Mouse (Mus musculus): Measurements from ENCODE around the gene Plpp4.
A peak's percentile ranks its signal among the peaks of the same experiment; 100 is the strongest.

Plpp4 gene

DNA sequence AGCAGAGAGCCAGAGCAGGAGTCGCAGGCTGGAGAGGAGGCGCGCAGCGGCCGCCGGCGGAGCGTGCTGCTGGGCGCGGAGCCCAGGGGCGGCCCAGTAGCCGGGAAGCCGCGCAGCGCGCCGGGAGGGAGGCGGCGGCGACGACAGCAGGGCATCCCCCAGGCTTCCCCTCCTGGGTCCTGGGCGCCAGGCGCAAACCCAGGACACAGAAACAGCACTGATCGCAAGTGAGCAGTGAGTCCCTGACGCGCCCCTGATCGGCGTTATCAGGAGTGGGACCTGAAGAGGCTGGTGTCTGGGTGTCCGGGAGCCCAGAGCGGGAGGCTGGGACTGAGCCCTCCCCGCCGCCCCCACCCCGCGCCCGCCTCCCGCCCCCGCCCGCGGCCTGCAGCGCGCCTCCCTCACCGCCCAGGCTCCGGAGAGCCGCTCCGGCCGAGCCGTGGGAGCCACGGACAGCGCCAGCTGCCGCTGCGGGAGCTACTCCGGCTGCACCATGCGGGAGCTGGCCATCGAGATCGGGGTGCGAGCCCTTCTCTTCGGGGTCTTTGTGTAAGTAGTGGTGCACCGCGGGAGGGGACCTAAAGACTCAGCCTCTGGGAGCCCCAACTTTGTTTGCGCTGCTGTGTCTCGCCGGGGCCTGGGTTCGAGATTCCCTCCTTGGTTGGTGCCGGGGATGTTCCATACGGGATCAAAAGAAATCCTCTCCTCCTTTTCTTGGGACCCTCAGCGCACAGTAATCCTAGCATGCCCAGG, at the start of gene Plpp4:
Gene Plpp4 (plus strand): TSS at position 411 of the 753 bp plus-strand sequence.
- DNase-seq (ENCODE audit: low read depth, low spot score), result peak; percentile 46

DNA sequence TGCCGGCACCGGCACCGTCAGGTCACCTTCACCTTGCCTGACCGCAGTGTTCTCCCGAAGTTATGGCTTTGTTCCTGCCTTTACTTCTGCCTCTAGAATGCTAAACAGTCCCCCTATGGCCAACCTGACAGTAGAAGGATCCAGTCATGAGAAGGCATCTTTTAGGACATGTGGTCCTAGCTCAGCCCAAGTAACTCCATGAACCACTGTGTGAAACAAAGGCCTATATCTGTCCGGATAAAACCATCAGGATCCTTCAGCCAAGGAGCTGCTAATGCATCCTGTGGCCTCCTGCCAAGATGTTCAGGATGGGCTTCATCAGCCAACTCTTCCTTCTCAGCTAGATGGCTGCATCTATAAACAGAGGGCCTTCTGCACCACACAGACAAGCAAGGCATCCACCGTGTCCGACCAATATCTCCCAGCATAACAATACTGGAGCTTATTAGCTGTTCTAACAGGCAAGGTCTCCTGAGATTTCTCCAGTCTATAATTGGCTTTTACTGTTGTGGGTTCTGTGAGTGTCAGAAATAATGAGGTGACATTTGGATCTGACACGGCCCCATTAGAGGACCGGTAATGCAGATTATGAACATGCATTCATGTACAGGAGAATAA, 40.8 kb upstream of the Plpp4 start:
- DNase-seq (ENCODE audit: low read depth, low spot score), result no peak

DNA sequence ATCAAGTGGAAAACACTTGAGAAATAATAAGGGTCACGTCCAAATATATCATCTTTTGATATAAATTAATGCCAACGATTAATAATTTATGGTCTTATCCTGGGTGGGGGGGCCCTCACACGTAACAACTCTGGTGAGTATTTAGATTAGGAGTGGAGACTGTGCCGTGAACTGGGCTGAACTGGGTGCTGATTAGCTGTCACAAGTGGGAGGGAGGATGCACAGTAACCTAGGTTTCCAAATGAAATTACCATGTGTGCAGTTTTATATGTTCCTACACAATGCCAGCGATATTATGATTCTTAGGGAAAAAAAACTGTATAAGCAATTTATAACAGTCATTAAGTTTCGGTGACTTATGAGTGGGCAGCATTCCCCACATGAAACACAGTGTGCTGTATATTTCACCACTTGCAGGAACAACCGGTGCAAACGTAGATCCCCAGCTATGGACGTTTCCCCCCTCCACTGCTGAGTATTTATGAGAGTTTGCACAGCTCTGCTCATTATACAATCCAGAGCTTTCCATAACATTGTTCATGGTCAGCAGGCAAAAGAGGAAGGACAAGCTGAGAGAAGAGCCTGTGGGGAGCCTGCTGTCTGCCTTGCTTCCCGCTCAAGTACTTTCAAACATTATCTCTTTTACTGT, 40.2 kb upstream of the Plpp4 start:
- DNase-seq (ENCODE audit: low read depth, low spot score), result no peak

DNA sequence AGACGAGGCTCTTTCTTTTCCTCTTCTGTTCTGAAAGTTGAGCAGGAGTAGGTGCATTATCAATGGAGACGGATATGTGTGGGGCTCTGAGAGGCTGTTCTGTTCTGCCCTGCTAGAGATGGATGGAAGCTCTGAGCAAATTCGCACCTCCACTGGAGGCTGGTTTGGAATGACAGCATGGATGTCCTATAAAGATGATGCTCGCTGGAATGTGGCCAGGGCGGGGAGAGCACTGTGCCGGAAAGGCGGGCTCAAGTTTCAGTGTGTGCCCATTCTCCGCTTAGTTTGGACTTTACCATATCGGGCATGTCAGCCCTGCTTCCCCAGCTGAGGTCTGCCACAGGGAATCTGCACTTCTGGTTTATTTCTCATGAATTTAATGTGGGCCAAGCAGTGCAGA, 35.9 kb upstream of the Plpp4 start:
- DNase-seq (ENCODE audit: low read depth, low spot score), result no peak

DNA sequence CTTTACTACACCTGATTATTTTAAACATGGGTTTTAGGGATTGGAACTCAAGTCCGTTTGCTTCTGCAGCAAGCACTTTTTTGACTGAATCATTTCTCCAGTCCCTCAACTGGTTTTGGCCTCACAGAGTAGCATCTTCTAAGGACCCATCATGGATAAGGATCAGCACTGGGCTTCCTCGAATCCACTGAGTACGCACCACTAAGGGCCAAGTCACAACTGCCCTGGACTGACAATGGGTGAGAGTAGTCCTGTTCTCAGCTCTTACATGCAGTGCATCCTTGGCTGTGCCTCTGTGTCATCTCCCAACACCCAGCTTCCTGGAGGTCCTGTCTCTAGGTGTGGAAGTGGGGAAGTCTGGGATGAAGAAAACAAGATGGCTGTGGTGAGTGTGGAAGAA, 35.2 kb upstream of the Plpp4 start:
- no peak for DNase-seq (ENCODE audit: low read depth, low spot score)

DNA sequence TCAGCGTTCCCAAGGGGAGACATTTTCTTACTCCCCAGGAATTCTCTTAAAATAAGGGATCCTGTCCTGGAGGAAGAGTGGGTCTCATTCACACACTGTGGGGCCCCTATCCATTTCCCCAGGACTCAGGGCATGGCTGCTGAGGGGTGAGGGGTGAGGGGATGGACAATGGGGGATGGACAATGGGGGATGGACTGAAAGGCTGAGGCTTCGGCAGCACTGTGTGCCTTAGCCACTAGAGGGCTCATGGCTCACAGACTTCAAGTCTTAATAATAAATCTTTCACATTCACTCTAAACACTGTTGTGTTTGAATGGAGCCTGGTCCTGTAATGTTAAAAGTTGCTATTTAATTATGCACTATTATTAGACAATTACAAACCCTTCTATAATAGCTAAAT, 21.4 kb upstream of the Plpp4 start:
- DNase-seq (ENCODE audit: low read depth, low spot score), result peak; percentile 57

DNA sequence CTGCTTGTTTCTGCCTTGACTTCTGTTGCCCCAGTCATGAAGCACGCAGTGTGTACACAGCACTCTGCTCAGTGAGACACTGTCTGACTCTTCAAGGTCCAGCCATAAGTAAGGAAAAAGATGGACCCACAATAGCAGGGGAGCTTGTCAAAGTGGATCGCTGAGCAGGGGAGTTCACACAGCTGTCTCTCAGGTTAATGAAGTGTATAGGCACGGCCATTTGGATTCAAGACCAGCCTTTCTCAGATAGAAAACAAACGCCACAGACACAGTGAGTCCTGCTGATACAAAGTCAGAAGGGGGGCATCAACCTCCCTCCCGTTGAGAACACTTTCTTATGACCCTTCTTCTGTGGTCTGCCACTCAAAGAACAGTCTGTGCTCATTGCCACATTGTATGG, 20.8 kb upstream of the Plpp4 start:
- no peak for DNase-seq (ENCODE audit: low read depth, low spot score)

DNA sequence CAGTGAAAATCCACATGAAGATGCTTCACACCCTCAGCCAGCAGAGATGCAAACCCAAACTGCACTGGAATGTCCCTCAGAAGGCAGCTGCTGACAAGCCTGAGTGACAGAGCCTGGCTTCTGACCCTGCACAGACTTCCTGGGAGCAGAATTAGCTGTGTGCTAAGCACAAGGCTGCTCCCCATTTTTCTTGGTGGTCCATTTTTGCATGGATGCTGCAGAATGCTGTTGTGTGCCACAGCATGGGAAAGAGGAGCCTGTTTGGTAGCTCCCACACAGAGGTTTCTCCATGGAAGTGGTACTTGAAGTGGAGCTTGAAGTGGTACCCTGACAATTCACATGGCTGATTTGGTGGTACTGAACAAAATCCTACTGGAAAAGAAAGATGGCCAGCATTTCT, 5.8 kb upstream of the Plpp4 start:
- DNase-seq (ENCODE audit: low read depth, low spot score), result no peak

DNA sequence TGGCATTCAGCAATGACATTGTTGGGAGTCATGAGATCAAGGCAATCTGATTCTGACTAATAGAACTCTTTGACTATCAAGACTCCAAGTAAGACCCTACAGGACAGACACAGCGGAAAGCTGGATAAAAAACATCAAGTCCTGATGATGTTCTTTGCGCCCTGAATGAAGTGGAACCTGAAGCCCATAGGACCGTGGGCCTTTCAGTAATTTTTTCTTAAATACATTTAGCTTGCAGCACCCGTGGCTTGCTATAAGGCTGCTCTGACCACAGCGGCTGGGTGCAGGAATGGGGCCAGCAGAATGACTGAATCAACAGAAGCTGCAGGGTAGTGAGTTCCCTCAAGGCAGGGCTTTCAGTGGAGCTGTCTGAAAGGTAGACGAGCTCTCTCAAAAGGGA, 3.4 kb upstream of the Plpp4 start:
- DNase-seq (ENCODE audit: low read depth, low spot score), result no peak

DNA sequence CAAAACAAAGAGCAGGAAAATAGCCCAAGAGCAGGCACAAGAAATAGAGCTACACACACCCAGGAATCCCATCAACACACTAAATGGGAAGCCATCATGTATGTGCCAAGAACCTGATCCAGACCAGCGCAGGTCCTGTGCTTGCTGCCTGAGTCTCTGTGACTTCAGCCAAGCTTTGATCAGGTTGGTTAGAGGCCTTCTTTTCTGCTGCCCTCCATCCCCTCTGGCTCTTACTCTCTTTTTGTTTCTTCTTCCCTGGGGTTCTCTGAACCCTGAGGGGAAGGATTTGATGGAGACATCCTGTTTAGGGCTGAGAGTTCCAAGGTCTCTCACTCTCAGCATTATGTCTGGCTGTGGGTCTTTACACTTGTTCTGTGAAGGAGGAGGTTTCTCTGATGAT, 2.7 kb upstream of the Plpp4 start:
- DNase-seq (ENCODE audit: low read depth, low spot score), result no peak

DNA sequence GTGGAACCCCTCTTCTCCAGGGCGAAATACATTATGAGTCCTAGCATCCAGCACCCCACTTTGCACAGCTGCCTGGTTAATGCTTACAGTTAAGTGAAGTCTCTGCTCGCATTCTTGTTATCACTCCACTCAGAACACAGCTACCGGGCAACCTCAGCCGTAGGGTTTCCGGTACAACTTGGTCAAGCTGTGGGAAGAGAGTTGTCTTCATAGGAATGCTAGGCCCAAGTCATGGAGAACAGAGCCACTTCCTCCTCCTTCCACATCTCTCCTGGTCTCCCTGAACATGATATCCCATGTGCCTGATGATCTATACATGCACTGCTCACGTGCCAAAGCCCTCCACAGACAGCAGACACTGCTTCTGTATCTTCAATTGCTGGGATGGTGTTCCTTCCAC, 1.4 kb upstream of the Plpp4 start:
- no peak for DNase-seq (ENCODE audit: low read depth, low spot score)

DNA sequence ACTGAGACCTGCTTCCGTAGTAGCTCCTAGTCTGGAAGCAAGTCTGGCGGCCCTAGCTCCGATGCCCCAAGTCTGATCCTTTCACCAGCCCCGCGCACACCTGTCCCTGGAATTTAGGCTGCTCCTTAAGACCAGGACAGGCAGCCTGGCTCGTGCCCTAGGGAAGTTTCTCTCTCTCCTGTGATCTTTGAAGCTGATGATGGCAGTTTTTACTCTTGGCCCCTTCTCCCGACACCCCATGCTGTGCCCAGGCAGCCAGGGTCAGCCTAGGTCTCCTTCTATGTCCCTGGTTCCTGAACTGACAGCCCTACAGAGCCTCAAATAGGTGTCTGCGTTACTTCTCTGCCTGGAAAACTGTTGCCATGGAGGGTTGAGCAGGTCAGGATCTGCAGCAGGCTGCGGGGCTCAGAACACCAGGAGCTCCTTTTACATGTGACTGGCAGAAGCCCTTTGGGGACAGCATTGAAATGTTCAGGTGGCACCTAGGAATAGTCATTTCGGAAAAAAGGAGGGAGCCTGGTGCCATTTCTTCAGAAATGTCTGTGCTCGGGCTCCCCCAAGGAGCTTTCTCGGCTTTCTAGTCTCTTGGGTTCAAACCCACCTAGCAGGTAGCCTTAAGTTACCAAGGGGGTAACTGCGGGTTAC, 665 bp downstream of the Plpp4 start:
- peak; percentile 16 for DNase-seq (ENCODE audit: low read depth, low spot score)

DNA sequence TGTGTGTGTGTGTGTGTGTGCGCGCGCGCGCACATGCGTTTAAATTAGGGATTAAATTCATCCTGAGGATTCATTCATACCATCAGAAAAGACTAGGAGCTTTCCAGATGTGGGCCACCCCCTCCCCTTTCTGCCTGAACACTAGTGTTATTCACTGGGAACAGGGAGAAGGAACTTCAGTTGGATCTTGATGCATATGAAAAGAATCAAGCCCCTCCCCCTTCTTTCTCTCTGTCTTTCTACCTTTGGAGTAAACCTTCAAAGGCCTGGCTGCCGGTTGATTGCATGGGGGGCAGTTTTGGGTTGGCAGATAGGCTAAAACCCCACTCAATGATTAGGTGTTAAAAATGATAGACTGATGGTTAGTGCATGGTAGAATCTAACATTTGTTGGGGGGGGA, 1.5 kb downstream of the Plpp4 start:
- DNase-seq (ENCODE audit: low read depth, low spot score), result no peak

DNA sequence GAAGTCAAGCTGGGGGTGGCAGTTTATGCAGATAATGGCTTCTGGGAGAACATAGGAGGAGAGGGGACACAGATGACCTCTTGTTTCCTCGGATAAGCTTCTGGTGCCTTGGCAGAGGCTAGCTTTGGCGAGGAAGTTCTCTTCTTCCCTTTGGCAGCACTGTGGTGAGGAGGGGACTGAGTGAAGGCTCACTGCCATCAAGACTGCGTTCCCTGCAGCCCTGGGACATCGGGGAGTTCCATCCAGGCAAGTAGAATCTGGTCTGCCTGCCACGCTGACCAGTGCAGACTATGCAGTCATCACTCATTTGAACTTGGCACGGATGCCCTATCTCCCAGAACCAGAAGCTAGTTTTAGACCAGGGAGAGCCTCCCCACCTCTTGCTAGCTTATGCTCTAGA, 2.4 kb downstream of the Plpp4 start:
- DNase-seq (ENCODE audit: low read depth, low spot score), result no peak

DNA sequence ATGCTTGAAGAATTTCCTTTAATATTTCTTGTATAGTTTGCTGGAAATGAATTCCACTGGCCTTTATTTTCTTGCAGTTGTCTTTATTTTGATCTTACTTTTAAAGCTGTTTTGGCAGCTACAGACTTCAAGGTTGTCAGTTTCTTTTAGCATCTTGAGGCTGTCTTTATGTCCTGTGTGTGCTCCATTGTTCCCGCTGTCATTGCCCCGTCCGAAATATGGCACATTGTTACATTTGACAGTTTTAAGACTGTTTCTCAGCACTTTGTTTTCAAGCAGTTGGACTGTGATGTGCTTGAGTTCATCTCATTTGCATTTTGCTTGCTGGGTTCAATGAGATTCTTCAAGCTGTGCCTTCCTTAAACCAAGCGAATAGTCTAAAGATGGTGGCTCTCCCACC, 17.0 kb downstream of the Plpp4 start:
- DNase-seq (ENCODE audit: low read depth, low spot score), result peak; percentile 12

DNA sequence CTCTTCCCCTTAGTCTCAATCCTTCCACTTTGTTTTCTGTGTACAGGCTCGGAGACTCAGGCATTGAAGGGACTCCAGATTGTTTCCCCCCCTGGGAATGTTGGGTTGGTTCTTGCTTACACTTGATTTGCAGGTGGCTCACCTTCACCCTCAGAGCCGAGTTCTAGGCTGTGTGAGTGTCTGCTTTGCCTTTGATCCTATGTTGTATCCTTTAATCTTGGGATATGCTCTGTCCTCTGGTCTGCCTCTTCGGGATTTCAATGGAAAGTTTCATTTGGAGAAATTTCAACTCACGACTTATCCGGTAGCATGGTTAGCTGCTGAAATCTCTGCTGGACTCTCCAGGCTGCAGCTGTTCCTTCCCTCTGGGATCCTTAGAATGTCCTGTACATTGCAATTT, 17.9 kb downstream of the Plpp4 start:
- no peak for DNase-seq (ENCODE audit: low read depth, low spot score)

DNA sequence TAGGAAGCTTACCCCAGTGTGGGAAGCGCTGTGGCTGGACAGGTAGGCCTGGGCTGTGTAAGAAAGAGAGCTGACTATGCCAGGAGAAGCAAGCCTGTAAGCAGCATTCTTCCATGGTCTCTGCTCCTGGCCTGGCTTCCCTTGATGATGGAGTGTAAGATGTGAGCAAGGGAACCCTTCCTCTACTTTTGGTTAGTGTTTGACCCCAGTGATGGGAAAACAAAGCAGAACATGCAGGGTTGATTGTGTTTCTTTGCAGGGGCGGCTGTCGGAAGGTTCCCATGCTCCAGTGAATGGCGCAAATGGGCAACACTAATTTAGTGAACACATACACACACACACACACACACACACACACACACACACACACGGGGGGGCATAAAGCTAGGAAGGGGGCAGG, 20.9 kb downstream of the Plpp4 start:
- DNase-seq (ENCODE audit: low read depth, low spot score), result no peak

DNA sequence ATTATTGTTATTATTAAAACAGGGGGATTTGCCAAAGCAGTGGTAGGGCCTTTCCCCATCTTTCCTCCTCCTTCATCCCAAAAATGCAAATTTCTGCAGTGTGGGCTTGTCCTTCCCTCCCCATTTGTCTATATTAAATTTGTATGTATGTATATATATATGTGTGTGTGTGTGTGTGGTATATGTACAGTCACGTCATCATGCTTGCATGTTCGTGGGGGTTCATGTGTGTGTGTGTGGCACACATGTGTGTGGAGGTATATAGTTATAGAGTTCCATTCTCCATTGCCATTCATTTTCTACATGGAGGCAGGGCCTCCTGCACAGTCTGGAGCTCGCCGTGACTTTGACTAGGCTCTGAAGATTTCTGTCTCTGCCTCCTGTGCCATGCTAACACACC, 22.0 kb downstream of the Plpp4 start:
- DNase-seq (ENCODE audit: low read depth, low spot score), result no peak

DNA sequence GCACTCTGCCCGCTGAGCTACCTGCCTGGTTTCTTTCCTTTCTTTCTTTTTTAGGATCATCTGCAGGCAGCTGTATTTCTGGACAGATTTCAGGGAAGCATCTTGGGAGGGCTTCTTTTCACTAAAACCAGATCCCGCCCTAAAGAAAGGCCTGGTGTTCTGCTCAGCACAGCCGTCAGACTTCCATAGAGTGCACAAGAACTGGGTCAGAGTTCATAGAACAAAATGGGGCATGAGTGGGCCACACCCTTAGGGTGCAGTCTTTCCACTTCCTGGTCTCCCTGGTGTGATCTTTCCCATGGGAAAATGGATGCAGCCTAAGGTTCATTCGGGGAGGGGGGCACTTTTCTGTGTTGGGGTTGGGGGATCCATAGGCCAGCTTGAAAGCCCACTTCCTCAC, 22.4 kb downstream of the Plpp4 start:
- no peak for DNase-seq (ENCODE audit: low read depth, low spot score)

DNA sequence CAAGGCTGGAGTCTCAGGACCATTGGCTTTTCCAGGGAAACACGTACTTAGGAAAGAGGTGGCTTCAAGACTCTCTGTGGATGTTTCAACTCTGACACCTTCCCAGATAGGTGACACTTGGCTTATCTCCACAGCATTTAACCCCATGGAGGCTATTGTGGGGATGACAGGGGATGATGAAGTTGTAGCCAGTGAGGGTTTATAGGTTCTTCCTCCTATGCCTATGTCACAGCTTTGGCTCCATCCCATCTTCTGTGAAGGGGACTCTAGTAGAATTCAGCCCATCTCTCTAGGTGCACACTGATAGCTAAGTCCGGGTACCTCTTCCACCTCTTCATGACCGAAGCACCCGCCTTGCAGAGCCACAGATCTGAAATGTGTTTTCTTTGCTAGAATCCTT, 25.1 kb downstream of the Plpp4 start:
- no peak for DNase-seq (ENCODE audit: low read depth, low spot score)

DNA sequence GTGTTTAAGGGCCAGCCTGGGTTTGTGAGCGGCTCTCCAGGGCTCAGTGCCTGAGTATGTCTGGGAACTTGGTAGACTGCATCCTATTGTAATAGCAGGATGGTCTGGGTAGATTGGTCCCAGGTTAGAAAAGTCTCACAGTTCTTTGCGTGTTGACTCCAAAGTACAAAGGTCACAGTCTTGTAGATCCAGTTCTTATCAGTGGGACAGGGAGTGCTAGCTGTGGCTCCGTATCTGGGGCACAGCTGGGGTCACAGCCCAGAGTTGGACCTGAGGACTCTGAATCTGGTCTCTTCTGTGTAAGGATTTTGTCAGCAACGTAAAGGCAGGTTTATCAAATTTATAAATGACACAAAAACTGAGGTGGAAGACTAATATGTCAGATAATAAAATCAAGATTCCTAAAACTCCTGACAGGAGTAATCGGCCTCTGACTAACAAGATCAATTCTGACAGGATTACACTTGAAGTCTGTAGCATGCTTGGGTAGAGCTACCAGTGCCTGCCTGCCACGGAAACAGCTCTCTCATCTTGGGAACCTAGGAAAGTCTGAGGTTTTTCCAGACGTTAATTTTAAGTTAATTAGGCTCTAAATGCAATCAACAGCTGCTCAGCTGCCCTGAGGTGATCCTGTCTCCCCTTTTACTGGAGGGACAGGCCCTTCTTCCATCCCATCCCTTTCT, 28.5 kb downstream of the Plpp4 start:
- DNase-seq (ENCODE audit: low read depth, low spot score), result no peak

DNA sequence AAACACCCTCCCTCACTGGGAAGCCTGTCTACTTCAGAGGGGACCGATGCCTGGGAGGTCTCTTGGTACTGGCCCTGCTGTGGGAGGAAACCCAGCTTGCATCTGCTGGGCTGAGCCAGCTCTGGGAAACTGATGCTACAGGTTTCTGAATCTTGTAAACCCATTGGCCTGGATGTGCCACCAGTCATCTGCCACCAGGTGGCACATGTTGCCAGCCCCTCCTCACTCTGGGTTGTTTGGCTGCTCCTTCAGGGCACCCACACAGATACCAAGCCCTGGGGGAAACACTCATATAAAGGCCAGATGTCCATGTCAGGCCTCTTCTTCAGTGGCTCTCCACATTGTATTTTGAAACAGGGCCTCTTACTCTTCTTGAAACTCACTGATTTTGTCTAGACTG, 36.4 kb downstream of the Plpp4 start:
- DNase-seq (ENCODE audit: low read depth, low spot score), result no peak
